Mouse (Mus musculus) limb, embryonic 12.5 days (tissue): ENCODE measurements around the gene Psmd3. TPM values are rescaled to one million over a fixed set of nuclear protein-coding genes. Genes with fewer than 3 reads are reported as not detected.
A peak's percentile ranks its signal among the peaks of the same experiment; 100 is the strongest.
"Not testable (repeated sequence)": the region's sequence is repeated elsewhere in the genome, so short reads cannot be mapped to it uniquely, and the experiment has no call there.

Source experiments
- ATAC-seq: fragments of 200-750 bp; cut with Nextera tagmentation; 2 replicates; pipeline ENCODE4 v1.8.0; 2017; ENCODE audit warnings: low read depth, moderate TSS enrichment; ENCODE audit not compliant: insufficient number of reproducible peaks, insufficient read depth, low FRiP score, low TSS enrichment
- H3K27ac ChIP-seq: fragments of 300-500 bp; sonication (generic); 2 replicates; pipeline ENCODE4 v1.5.1; 2016; ENCODE audit warnings: mild to moderate bottlenecking, moderate library complexity
- H3K27me3 ChIP-seq: fragments of 300-500 bp; sonication (generic); 2 replicates; pipeline ENCODE4 v1.6.1; 2016; ENCODE audit warnings: mild to moderate bottlenecking, moderate library complexity
- H3K36me3 ChIP-seq: fragments of 300-500 bp; sonication (generic); 2 replicates; pipeline ENCODE4 v1.6.1; 2016; ENCODE audit warnings: mild to moderate bottlenecking, moderate library complexity
- H3K4me1 ChIP-seq: fragments of 300-500 bp; sonication (generic); replicated peaks from 2 replicates; pipeline ENCODE4 v1.6.1; 2016
- H3K4me2 ChIP-seq: fragments of 300-500 bp; sonication (generic); 2 replicates; pipeline ENCODE4 v1.6.1; 2016; ENCODE audit warnings: mild to moderate bottlenecking, moderate library complexity
- H3K4me3 ChIP-seq: fragments of 300-500 bp; sonication (generic); replicated peaks from 2 replicates; pipeline ENCODE4 v1.5.1; 2016; ENCODE audit warnings: mild to moderate bottlenecking
- H3K9ac ChIP-seq: fragments of 300-500 bp; sonication (generic); replicated peaks from 2 replicates; pipeline ENCODE4 v1.6.1; 2016; ENCODE audit warnings: mild to moderate bottlenecking, moderate library complexity
- H3K9me3 ChIP-seq: fragments of 300-500 bp; sonication (generic); 2 replicates; pipeline ENCODE4 v1.6.1; 2016; ENCODE audit warnings: mild to moderate bottlenecking, moderate library complexity
- WGBS: fragments of 180-500 bp; shearing (Covaris S2); methylation state at CpG from one replicate; pipeline ENCODE4 v1.1.7; 2016; 5-methylcytosine and 5-hydroxymethylcytosine counted together
- polyA plus RNA-seq: library from polyadenylated mRNA; unstranded; fragments of >200 nt; fragmentation: Nextera tagmentation; extraction: Ambion mirVana; gene quantifications from 2 replicates; pipeline ENCODE4 v1.2.1, GENCODE M21; 2016

Gene Psmd3
- polyA plus RNA-seq, 1 experiment from 2014 or later, result 258 TPM

DNA sequence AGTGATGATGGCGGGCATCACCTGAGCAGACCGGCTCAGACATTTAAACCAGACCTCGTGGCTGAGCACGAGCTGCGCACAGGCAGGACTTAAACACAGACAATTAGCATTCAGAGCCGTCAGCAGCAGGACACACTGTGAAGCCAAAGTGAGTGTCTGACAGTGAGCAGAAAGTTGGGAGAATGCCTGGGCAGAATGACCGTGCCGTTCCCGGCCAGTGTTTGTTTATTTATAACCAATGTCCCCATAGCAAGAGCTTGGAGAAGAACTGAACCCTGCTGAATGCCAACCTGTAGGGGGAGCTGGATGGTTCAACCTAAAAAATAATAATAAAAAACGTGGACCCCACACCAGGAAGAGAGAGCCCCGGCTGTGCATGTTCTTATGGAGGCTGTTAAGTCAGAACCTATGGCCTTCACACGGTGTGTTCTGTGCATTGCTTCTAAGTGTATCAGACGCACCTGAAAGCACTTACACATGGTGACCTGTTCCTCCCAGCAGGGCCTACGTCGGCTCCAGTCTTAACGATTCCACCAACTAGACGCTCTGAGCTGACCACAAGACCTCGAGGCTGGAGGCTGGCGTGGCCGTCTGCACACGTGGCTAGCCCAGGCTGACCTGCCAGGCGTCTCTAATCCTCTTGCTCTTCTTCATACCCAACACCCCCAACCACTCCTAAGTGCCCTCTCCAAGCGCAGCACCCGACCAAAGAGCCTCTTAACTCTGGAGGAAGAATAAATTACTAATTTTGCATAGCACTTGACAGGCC lies 39.3 kb downstream of the Psmd3 start:
- no peak for ATAC-seq
- H3K4me3 ChIP-seq, result no peak overlapping the region
- peak overlapping the region; percentile 0; the same call in 1 of the 2 replicates for H3K4me2 ChIP-seq
- H3K36me3 ChIP-seq, result peaks cover 56% of the 10 kb centered on the region
- H3K27ac ChIP-seq, result peak overlapping the region; percentile 62
- WGBS, result 49% methylated on average over 24 of the region's 24 CpGs
- H3K27me3 ChIP-seq, result no peaks in the 10 kb centered on the region
- H3K9ac ChIP-seq, result no peak overlapping the region
- H3K9me3 ChIP-seq, result no peaks in the 10 kb centered on the region
- H3K4me1 ChIP-seq, result peaks cover 16% of the 10 kb centered on the region

GRCm38 (mm10) chr11:98723098-98723497 lies 40.7 kb downstream of the Psmd3 start:
- H3K4me3 ChIP-seq, result no peak overlapping the region
- ATAC-seq, result no peak
- H3K36me3 ChIP-seq, result peaks cover 57% of the 10 kb centered on the region
- H3K9ac ChIP-seq, result no peak overlapping the region
- WGBS, result 82% methylated on average over 7 of the region's 7 CpGs
- no peak overlapping the region for H3K4me2 ChIP-seq
- H3K27ac ChIP-seq, result no peak overlapping the region
- H3K27me3 ChIP-seq, result no peaks in the 10 kb centered on the region
- H3K4me1 ChIP-seq, result peaks cover 13% of the 10 kb centered on the region
- no peaks in the 10 kb centered on the region for H3K9me3 ChIP-seq

GRCm38 (mm10) chr11:98725926-98726506 lies 43.7 kb downstream of the Psmd3 start:
- H3K4me1 ChIP-seq, result peaks cover 16% of the 10 kb centered on the region
- WGBS, result 93% methylated on average over 15 of the region's 15 CpGs

GRCm38 (mm10) chr11:98729119-98729588 lies 46.8 kb downstream of the Psmd3 start, which contains the start of gene Med24:
Gene Med24, minus strand, starts transcription at chr11:98729435.
- Histone ChIP-seq H3K9ac (peak within 1 kb of the TSS; percentile 63), H3K4me3 (peak within 1 kb of the TSS; percentile 68), H3K9me3 (peaks cover 2% of the 10 kb centered on the region; the same call in 1 of the 2 replicates), H3K4me1 (peaks cover 5% of the 10 kb centered on the region; the same call in 1 of the 2 replicates), H3K27ac (peak within 1 kb of the TSS; percentile 76; the same call in 1 of the 2 replicates), H3K4me2 (peak within 1 kb of the TSS; percentile 84), H3K27me3 (no peaks in the 10 kb centered on the region), H3K36me3 (peaks cover 35% of the 10 kb centered on the region)
- WGBS, result under 1% methylated on average over 16 of the region's 16 CpGs
- ATAC-seq, result peak; percentile 94

More at GRCm38 (mm10) chr11:98725926-98726506, 43.7 kb downstream of the Psmd3 start:
- Histone ChIP-seq H3K4me3 (no peak overlapping the region), H3K27ac (no peak overlapping the region), H3K9me3 (no peaks in the 10 kb centered on the region), H3K27me3 (no peaks in the 10 kb centered on the region), H3K36me3 (peaks cover 39% of the 10 kb centered on the region), H3K4me2 (no peak overlapping the region), H3K9ac (no peak overlapping the region)
- no peak for ATAC-seq

- H3K4me2 ChIP-seq, result no peak overlapping the region
- H3K4me1 ChIP-seq, result peaks cover 5% of the 10 kb centered on the region; the same call in 1 of the 2 replicates
- H3K27ac ChIP-seq, result no peak overlapping the region
- H3K9me3 ChIP-seq, result peaks cover 6% of the 10 kb centered on the region; the same call in 1 of the 2 replicates
- H3K36me3 ChIP-seq, result peaks cover 22% of the 10 kb centered on the region
- no peak overlapping the region for H3K9ac ChIP-seq
- ATAC-seq, result no peak
- no peaks in the 10 kb centered on the region for H3K27me3 ChIP-seq
- WGBS, result 72% methylated on average over 4 of the region's 4 CpGs
- H3K4me3 ChIP-seq, result no peak overlapping the region
These were observed 48.4 kb downstream of the Psmd3 start for GRCm38 (mm10) chr11:98730727-98731126.

- no peak for ATAC-seq
- no peak overlapping the region for H3K27ac ChIP-seq
- H3K9me3 ChIP-seq, result peaks cover 6% of the 10 kb centered on the region; the same call in 1 of the 2 replicates
- H3K36me3 ChIP-seq, result peaks cover 17% of the 10 kb centered on the region
- no peaks in the 10 kb centered on the region for H3K27me3 ChIP-seq
- H3K4me2 ChIP-seq, result no peak overlapping the region
- peaks cover 5% of the 10 kb centered on the region; the same call in 1 of the 2 replicates for H3K4me1 ChIP-seq
- no peak overlapping the region for H3K4me3 ChIP-seq
- no peak overlapping the region for H3K9ac ChIP-seq
- WGBS, result 59% methylated on average over 5 of the region's 5 CpGs
These were observed 48.8 kb downstream of the Psmd3 start for GRCm38 (mm10) chr11:98731134-98731533.

DNA sequence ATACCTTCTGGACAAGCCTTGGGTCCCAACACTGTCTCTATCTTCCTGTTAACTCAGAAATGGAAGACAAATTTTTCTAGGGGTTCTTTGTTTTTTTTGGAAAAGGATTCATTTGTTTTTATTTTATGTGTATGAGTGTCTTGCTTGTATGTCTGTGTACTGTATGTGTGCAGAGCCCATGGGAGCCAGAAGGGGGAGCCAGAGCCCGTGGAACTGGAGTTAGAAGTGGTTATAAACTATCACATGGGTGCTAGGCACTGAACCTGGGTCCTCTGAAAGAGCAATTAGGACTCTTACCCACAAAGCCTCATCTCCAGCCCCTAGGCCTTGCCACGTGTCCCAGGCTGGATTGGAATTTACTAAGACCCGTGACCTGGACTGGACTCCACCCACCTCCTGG lies 51.7 kb downstream of the Psmd3 start:
- H3K27me3 ChIP-seq, result no peaks in the 10 kb centered on the region
- WGBS, result 80% methylated on average over 3 of the region's 3 CpGs
- ATAC-seq, result no peak

GRCm38 (mm10) chr11:98735111-98735510 lies 52.8 kb downstream of the Psmd3 start:
- no peaks in the 10 kb centered on the region for H3K27me3 ChIP-seq
- H3K9me3 ChIP-seq, result peaks cover 6% of the 10 kb centered on the region; the same call in 1 of the 2 replicates
- H3K4me2 ChIP-seq, result no peak overlapping the region
- no peaks in the 10 kb centered on the region for H3K36me3 ChIP-seq
- H3K4me3 ChIP-seq, result no peak overlapping the region
- 90% methylated on average over 4 of the region's 4 CpGs for WGBS
- H3K4me1 ChIP-seq, result peaks cover 5% of the 10 kb centered on the region
- ATAC-seq, result no peak
- H3K27ac ChIP-seq, result no peak overlapping the region
- no peak overlapping the region for H3K9ac ChIP-seq

More for the DNA sequence above, 51.7 kb downstream of the Psmd3 start:
- Histone ChIP-seq H3K4me3 (no peak overlapping the region), H3K36me3 (no peaks in the 10 kb centered on the region), H3K9me3 (peaks cover 6% of the 10 kb centered on the region; the same call in 1 of the 2 replicates), H3K9ac (no peak overlapping the region), H3K27ac (no peak overlapping the region), H3K4me2 (no peak overlapping the region), H3K4me1 (no peaks in the 10 kb centered on the region)

GRCm38 (mm10) chr11:98736176-98736575 lies 53.8 kb downstream of the Psmd3 start:
- no peak for ATAC-seq
- no peak overlapping the region for H3K9ac ChIP-seq
- no peak overlapping the region for H3K27ac ChIP-seq
- WGBS, result 89% methylated on average over 1 of the region's 1 CpGs
- no peaks in the 10 kb centered on the region for H3K36me3 ChIP-seq
- no peak overlapping the region for H3K4me3 ChIP-seq
- H3K9me3 ChIP-seq, result peaks cover 6% of the 10 kb centered on the region; the same call in 1 of the 2 replicates
- H3K4me2 ChIP-seq, result no peak overlapping the region
- no peaks in the 10 kb centered on the region for H3K27me3 ChIP-seq
- H3K4me1 ChIP-seq, result peaks cover 16% of the 10 kb centered on the region

GRCm38 (mm10) chr11:98737220-98737619 lies 54.9 kb downstream of the Psmd3 start:
- H3K9ac ChIP-seq, H3K27ac ChIP-seq, H3K36me3 ChIP-seq, H3K27me3 ChIP-seq, H3K4me3 ChIP-seq, ATAC-seq, H3K9me3 ChIP-seq, H3K4me2 ChIP-seq: not testable (repeated sequence)
- WGBS, result 86% methylated on average over 2 of the region's 2 CpGs
- H3K4me1 ChIP-seq, result peaks cover 17% of the 10 kb centered on the region

DNA sequence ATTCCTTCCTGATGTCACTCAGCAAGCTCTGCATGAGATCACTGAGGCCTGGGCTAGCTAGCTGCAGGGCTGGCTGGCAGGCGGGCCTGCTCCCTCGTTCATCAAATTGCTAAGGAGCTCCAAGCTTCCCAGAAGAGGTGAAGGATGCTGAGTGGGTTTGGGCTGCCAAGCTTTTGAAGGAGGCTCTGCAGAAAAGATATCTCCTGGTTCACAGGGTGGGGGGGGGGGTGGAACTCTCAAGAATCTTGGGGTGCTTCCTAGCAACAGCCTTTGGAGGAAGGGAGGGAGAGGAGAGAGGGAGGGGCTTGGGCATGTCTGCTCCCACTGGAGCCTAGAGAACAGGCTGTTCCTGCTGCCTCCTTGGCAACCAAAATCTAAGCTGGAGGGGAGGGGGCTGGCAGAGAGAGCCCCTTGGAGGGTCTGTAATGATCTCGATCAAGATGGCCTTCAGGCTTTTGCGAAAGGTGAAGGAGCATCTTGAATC lies 56.1 kb downstream of the Psmd3 start:
- 50% methylated on average over 4 of the region's 4 CpGs for WGBS
- H3K9me3 ChIP-seq, result peaks cover 6% of the 10 kb centered on the region; the same call in 1 of the 2 replicates
- peaks cover 26% of the 10 kb centered on the region for H3K4me1 ChIP-seq
- H3K4me2 ChIP-seq, result no peak overlapping the region
- H3K9ac ChIP-seq, result 0 out of 2 replicates have a peak overlapping the region, but pooled peaks have one; percentile 31
- H3K27ac ChIP-seq, result no peak overlapping the region
- no peaks in the 10 kb centered on the region for H3K36me3 ChIP-seq
- ATAC-seq, result no peak
- H3K27me3 ChIP-seq, result no peaks in the 10 kb centered on the region
- H3K4me3 ChIP-seq, result no peak overlapping the region
